Mouse (Mus musculus): Measurements from ENCODE around the gene Ncf1.

Gene Ncf1

GRCm38 (mm10) chr5:134232568-134232967 is 3.1 kb upstream of the Ncf1 start:
- no peak for TF ChIP-seq GATA4 (IDR thresholded peaks at IDR 0.05; ENCODE audit: insufficient replicate concordance, low read length)

- no peak for TF ChIP-seq GATA4 (IDR thresholded peaks at IDR 0.05; ENCODE audit: insufficient replicate concordance, low read length)
Measured at GRCm38 (mm10) chr5:134232111-134232510, 2.7 kb upstream of the Ncf1 start.

GRCm38 (mm10) chr5:134231376-134231775 is 2.0 kb upstream of the Ncf1 start:
- no peak for TF ChIP-seq GATA4 (IDR thresholded peaks at IDR 0.05; ENCODE audit: insufficient replicate concordance, low read length)

GRCm38 (mm10) chr5:134228249-134228638 is 1.2 kb downstream of the Ncf1 start:
- no peak for TF ChIP-seq GATA4 (IDR thresholded peaks at IDR 0.05; ENCODE audit: insufficient replicate concordance, low read length)

GRCm38 (mm10) chr5:134227574-134228248 is 1.7 kb downstream of the Ncf1 start:
- no peak for TF ChIP-seq GATA4 (IDR thresholded peaks at IDR 0.05; ENCODE audit: insufficient replicate concordance, low read length)

- no peak for TF ChIP-seq GATA4 (IDR thresholded peaks at IDR 0.05; ENCODE audit: insufficient replicate concordance, low read length)
Measured at GRCm38 (mm10) chr5:134226946-134227345, 2.5 kb downstream of the Ncf1 start.

GRCm38 (mm10) chr5:134225110-134225901 is 4.1 kb downstream of the Ncf1 start:
- TF ChIP-seq GATA4 (IDR thresholded peaks at IDR 0.05; ENCODE audit: insufficient replicate concordance, low read length), result no peak

- no peak for TF ChIP-seq GATA4 (IDR thresholded peaks at IDR 0.05; ENCODE audit: insufficient replicate concordance, low read length)
Measured at GRCm38 (mm10) chr5:134221708-134222150, 7.7 kb downstream of the Ncf1 start.

GRCm38 (mm10) chr5:134221278-134221677 is 8.1 kb downstream of the Ncf1 start:
- TF ChIP-seq GATA4 (IDR thresholded peaks at IDR 0.05; ENCODE audit: insufficient replicate concordance, low read length), result no peak

- no peak for TF ChIP-seq GATA4 (IDR thresholded peaks at IDR 0.05; ENCODE audit: insufficient replicate concordance, low read length)
Measured at GRCm38 (mm10) chr5:134217900-134218299, 11.5 kb downstream of the Ncf1 start.

- no peak for TF ChIP-seq GATA4 (IDR thresholded peaks at IDR 0.05; ENCODE audit: insufficient replicate concordance, low read length)
Measured at GRCm38 (mm10) chr5:134214021-134214806, 15.2 kb downstream of the Ncf1 start.

GRCm38 (mm10) chr5:134209931-134210554 is 19.4 kb downstream of the Ncf1 start:
- TF ChIP-seq GATA4 (IDR thresholded peaks at IDR 0.05; ENCODE audit: insufficient replicate concordance, low read length), result peak; percentile 84

GRCm38 (mm10) chr5:134206721-134207120 is 22.7 kb downstream of the Ncf1 start:
- TF ChIP-seq GATA4 (IDR thresholded peaks at IDR 0.05; ENCODE audit: insufficient replicate concordance, low read length), result no peak

- TF ChIP-seq GATA4 (IDR thresholded peaks at IDR 0.05; ENCODE audit: insufficient replicate concordance, low read length), result no peak
Measured at GRCm38 (mm10) chr5:134193664-134194063, 35.8 kb downstream of the Ncf1 start.

GRCm38 (mm10) chr5:134188571-134188970 is 40.9 kb downstream of the Ncf1 start:
- TF ChIP-seq GATA4 (IDR thresholded peaks at IDR 0.05; ENCODE audit: insufficient replicate concordance, low read length), result no peak

Data from liver, adult (tissue).